Mouse (Mus musculus): ENCODE data around the gene Fastk. TPM values are rescaled to one million over a fixed set of nuclear protein-coding genes. Genes with fewer than 3 reads are reported as not detected.

The Fastk gene
- 3.7 TPM for polyA plus RNA-seq (2014; fragmentation: Illumina TruSeq; extraction: RNeasy Lipid Tissue Mini Kit (QIAGEN cat#74804); ENCODE audit: low read depth, low replicate concordance)

DNA sequence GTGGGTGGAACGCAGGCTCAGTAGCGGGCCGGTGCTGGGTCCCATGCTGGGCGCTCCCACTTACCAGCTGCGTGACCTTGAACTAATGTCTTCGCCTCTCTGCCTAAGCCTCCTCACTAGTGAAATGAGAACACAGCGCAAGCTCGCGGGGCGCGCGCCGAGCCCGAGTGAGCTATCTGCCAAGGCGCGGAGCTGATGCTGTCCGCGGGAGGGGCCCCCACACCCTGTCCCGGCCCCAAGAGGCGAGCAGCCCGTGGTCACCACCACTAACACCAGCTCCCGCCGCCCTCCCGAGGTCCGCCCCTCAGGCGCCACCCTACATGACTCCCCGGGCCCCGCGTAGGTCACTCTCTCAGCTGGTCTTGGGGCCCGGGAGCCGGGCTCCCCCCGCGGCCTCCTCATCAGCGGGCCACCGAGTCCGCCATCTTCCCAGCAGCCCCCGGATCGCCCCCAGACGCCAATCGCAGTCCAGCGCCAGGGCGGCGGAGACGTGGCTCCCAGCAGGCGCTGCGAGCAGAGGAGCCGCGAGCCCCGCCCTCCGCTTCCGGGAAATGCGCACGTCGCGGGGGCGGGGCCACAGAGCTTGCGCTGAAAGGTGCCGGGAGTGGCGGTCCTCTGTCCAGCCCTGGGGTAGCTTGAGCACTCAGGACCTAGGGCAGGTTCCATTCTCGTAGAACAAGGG, at the start of gene Fastk:
Gene Fastk, minus strand, starts transcription at position 542 of the 682 bp plus-strand sequence.

GRCm38 (mm10) chr5:24452030-24452690, 7.1 kb upstream of the Fastk start, which contains the start of gene Agap3:
Agap3 (plus strand) TSS chr5:24452177.

DNA sequence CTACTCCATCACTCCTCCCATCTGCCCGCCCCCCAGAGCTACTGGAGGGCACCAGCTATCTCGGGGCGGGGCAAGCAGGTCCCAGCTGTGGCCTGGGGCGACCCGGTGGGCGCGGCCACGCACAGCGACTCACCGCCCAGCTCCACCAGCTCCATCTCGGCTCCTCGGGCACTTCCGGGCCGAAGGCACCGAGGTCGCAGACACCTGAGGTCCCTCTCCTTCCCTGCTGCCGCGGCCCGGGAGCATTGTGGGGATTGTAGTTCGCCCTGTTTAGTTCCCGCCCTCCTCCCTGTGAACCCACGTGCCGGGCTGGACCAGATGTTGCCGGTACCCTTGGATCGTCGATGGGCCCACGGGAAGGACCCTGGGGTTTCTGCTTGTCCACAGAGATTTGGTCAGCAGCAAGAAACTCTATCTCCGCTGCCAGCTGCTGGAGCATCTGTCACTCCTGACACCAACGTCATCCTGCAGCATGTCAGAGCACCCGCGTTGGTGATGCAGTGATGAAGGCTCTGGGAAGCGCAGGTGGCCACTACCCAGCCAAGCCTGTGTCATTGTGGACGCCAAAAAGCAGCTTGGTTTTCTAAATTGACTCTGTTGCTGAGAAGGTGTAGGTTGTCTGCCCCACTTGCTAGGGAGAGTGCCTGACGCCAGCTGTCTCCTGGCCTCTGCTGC, 2.7 kb upstream of the Fastk start, which contains the start of gene Tmub1:
Gene Tmub1, minus strand, starts transcription at position 231 of the 675 bp plus-strand sequence.

GRCm38 (mm10) chr5:24423129-24424003, 21.7 kb downstream of the Fastk start, which contains the start of the genes Cdk5 and Slc4a2:
Cdk5 (minus strand) TSS chr5:24423530.
Slc4a2 (plus strand) TSS chr5:24423837.

DNA sequence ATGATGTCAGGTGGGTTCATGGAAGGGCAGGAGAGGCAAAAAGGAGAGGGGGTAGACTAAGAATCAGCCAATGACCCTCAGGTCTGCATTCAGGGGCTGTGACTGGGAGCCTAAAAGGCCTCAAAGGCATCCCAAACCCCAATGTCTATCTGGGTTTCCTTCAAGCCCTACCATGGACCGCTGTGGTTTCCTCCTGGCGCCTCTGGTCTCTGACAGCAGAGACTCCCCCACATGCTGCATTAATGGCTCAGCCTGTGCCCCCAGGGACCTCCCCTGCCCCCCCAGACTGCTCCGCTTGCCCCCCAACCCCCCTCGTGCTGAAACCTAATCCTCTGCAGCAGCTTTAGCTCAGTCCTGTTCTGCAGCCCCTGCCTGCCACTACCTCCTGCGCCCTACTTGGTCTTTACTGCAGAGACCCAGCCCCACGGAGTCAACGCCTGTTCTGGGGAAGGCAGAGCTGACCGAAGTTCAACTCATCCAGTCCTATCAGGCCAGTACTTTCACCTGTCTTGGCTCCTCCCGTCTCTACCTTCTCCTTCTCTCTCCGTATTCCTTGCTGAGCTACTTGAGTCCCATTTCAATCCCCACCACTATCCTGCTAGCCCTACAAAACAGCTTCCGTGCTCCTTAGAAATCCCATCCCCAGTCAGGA, 31.9 kb downstream of the Fastk start, which contains the start of gene Asic3:
Gene Asic3, plus strand, starts transcription at position 351 of the 652 bp plus-strand sequence.

DNA sequence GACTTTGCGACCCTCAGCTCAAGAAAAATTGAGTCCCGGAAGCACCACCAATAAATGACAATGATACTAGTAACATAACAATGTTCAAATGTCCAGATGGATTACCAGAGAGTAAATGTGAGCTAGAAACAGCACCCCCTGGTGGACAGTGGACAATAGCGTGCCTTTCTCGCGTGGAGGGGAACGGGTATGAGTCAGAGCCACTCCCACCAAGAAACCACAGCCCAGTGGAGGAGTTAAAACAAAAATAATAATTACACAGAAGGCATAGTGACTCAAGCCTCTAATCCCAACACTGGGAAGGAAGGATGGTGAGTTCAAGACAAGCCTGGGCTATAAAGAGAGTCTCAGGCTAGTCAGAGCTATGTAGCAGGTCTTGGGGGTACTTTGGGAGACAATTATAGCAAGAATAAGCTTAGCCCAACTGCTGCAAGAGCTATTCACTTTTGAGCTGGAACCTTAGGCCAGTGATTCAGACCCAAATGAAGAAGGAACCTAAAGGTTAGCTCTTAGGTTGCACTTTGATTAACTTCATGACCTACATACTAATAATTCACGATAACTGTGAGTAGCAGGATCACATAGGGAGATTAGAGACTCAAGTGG, 51.6 kb downstream of the Fastk start, which contains the start of gene Abcb8:
Gene Abcb8, plus strand, starts transcription at position 272 of the 606 bp plus-strand sequence.

DNA sequence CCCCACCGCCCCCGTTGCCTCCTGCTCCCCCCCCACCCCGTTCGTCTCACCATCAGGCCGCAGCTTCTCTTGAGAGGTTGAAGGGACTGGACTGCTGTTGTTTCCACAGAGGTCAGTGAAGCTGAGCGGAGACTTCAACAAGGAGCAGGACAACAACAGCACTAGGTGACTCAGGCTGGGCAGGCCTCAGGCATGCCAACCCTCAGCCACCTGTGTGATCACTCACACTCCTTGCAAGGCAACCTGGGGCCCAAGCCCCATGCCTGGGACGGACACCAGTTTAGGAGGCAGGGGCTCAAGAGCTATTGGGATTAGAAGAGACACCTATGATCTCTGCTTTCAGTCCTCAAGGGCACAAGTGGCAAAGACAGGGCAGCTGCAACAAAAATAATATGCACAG, 53.2 kb downstream of the Fastk start, which contains the start of gene Atg9b:
Gene Atg9b, minus strand, starts transcription at position 280 of the 400 bp plus-strand sequence.

Other genes with a start within 250 kb of the Fastk start
- gene Kcnh2, start 93.7 kb downstream of the Fastk start, polyA plus RNA-seq (2014; fragmentation: Illumina TruSeq; extraction: RNeasy Lipid Tissue Mini Kit (QIAGEN cat#74804); ENCODE audit: low read depth, low replicate concordance): not detected
- gene Nos3, start 80.5 kb downstream of the Fastk start, polyA plus RNA-seq (2014; fragmentation: Illumina TruSeq; extraction: RNeasy Lipid Tissue Mini Kit (QIAGEN cat#74804); ENCODE audit: low read depth, low replicate concordance): 0.20 TPM
- gene Atg9b, start 53.1 kb downstream of the Fastk start, polyA plus RNA-seq (2014; fragmentation: Illumina TruSeq; extraction: RNeasy Lipid Tissue Mini Kit (QIAGEN cat#74804); ENCODE audit: low read depth, low replicate concordance): not detected
- 2.7 TPM for gene Abcb8, start 51.6 kb downstream of the Fastk start, polyA plus RNA-seq (2014; fragmentation: Illumina TruSeq; extraction: RNeasy Lipid Tissue Mini Kit (QIAGEN cat#74804); ENCODE audit: low read depth, low replicate concordance)
- not detected for gene Asic3, start 31.9 kb downstream of the Fastk start, polyA plus RNA-seq (2014; fragmentation: Illumina TruSeq; extraction: RNeasy Lipid Tissue Mini Kit (QIAGEN cat#74804); ENCODE audit: low read depth, low replicate concordance)
- 13.7 TPM for gene Cdk5, start 21.8 kb downstream of the Fastk start, polyA plus RNA-seq (2014; fragmentation: Illumina TruSeq; extraction: RNeasy Lipid Tissue Mini Kit (QIAGEN cat#74804); ENCODE audit: low read depth, low replicate concordance)
- 4.1 TPM for gene Slc4a2, start 21.4 kb downstream of the Fastk start, polyA plus RNA-seq (2014; fragmentation: Illumina TruSeq; extraction: RNeasy Lipid Tissue Mini Kit (QIAGEN cat#74804); ENCODE audit: low read depth, low replicate concordance)
- gene Tmub1, start 2.6 kb upstream of the Fastk start, polyA plus RNA-seq (2014; fragmentation: Illumina TruSeq; extraction: RNeasy Lipid Tissue Mini Kit (QIAGEN cat#74804); ENCODE audit: low read depth, low replicate concordance): 0.93 TPM
- gene Agap3, start 6.9 kb upstream of the Fastk start, polyA plus RNA-seq (2014; fragmentation: Illumina TruSeq; extraction: RNeasy Lipid Tissue Mini Kit (QIAGEN cat#74804); ENCODE audit: low read depth, low replicate concordance): 1.3 TPM
- not detected for gene Gbx1, start 81.9 kb upstream of the Fastk start, polyA plus RNA-seq (2014; fragmentation: Illumina TruSeq; extraction: RNeasy Lipid Tissue Mini Kit (QIAGEN cat#74804); ENCODE audit: low read depth, low replicate concordance)
- gene Asb10, start 95.7 kb upstream of the Fastk start, polyA plus RNA-seq (2014; fragmentation: Illumina TruSeq; extraction: RNeasy Lipid Tissue Mini Kit (QIAGEN cat#74804); ENCODE audit: low read depth, low replicate concordance): not detected
- not detected for gene 4931409K22Rik, start 111.5 kb upstream of the Fastk start, polyA plus RNA-seq (2014; fragmentation: Illumina TruSeq; extraction: RNeasy Lipid Tissue Mini Kit (QIAGEN cat#74804); ENCODE audit: low read depth, low replicate concordance)
- 11.4 TPM for gene Abcf2, start 132.2 kb upstream of the Fastk start, polyA plus RNA-seq (2014; fragmentation: Illumina TruSeq; extraction: RNeasy Lipid Tissue Mini Kit (QIAGEN cat#74804); ENCODE audit: low read depth, low replicate concordance)
- gene Chpf2, start 141.5 kb upstream of the Fastk start, polyA plus RNA-seq (2014; fragmentation: Illumina TruSeq; extraction: RNeasy Lipid Tissue Mini Kit (QIAGEN cat#74804); ENCODE audit: low read depth, low replicate concordance): 0.73 TPM
- 1.7 TPM for gene Smarcd3, start 179.1 kb upstream of the Fastk start, polyA plus RNA-seq (2014; fragmentation: Illumina TruSeq; extraction: RNeasy Lipid Tissue Mini Kit (QIAGEN cat#74804); ENCODE audit: low read depth, low replicate concordance)
- 32.5 TPM for gene Nub1, start 240.2 kb upstream of the Fastk start, polyA plus RNA-seq (2014; fragmentation: Illumina TruSeq; extraction: RNeasy Lipid Tissue Mini Kit (QIAGEN cat#74804); ENCODE audit: low read depth, low replicate concordance)